Mouse (Mus musculus) B cell, adult 62 days (primary cell): Measurements from ENCODE around the gene Gm17267. TPM values are rescaled to one million over a fixed set of nuclear protein-coding genes. Genes with fewer than 3 reads are reported as not detected.

Experiments used
- total RNA-seq: library from RNA; stranded (reverse); gene quantifications from 4 replicates; pipeline ENCODE4 v1.2.4, GENCODE M21; 2023

Gm17267 gene
- total RNA-seq, result not detected in 4 replicates

GRCm38 (mm10) chrX:126017257-126017656, at the start of gene Gm17267:
TSS of gene Gm17267 (plus strand) at chrX:126017557.

